Mouse (Mus musculus) megakaryocyte-erythroid progenitor cell, adult 5-6 weeks (primary cell): ENCODE data around the gene Nup188. TPM values are rescaled to one million over a fixed set of nuclear protein-coding genes. Genes with fewer than 3 reads are reported as not detected.
A peak's percentile ranks its signal among the peaks of the same experiment; 100 is the strongest.

Experiments used
- ATAC-seq: replicated peaks from 2 replicates; pipeline ENCODE4 v1.8.0; 2016; ENCODE audit warnings: mild to moderate bottlenecking, inconsistent platforms; ENCODE audit not compliant: severe bottlenecking, poor library complexity, low FRiP score, low TSS enrichment
- total RNA-seq, 2 experiments: library from RNA; stranded (forward) in 1 of 2; stranded (reverse) in 1 of 2; fragments of 200-1000, 215-1000 nt in 1 of 2; fragments of >200 nt in 1 of 2; fragmentation: Nextera tagmentation in 1 of 2; gene quantifications; 2 replicates each; pipeline ENCODE4 v1.2.3; 2014 to 2017

Gene Nup188
- total RNA-seq, 2 experiments from 2014 or later = 25.8 to 59.3 TPM

- no peak for ATAC-seq
These were observed 30.4 kb upstream of the Nup188 start for GRCm38 (mm10) chr2:30255631-30256395.

- no peak for ATAC-seq
These were observed 29.4 kb upstream of the Nup188 start for GRCm38 (mm10) chr2:30256616-30257350.

GRCm38 (mm10) chr2:30257699-30258460 is 28.3 kb upstream of the Nup188 start:
- ATAC-seq = no peak

- no peak for ATAC-seq
These were observed 27.6 kb upstream of the Nup188 start for GRCm38 (mm10) chr2:30258600-30258999.

GRCm38 (mm10) chr2:30259131-30260064 is 26.8 kb upstream of the Nup188 start:
- no peak for ATAC-seq

GRCm38 (mm10) chr2:30261064-30261736 is 25.0 kb upstream of the Nup188 start:
- no peak for ATAC-seq

- no peak for ATAC-seq
These were observed 24.0 kb upstream of the Nup188 start for GRCm38 (mm10) chr2:30261921-30262839.

- no peak for ATAC-seq
These were observed 23.3 kb upstream of the Nup188 start for GRCm38 (mm10) chr2:30262840-30263441.

- no peak for ATAC-seq
These were observed 22.4 kb upstream of the Nup188 start for GRCm38 (mm10) chr2:30263811-30264210.

GRCm38 (mm10) chr2:30264671-30265519 is 21.3 kb upstream of the Nup188 start:
- no peak for ATAC-seq

- ATAC-seq = no peak
These were observed 20.4 kb upstream of the Nup188 start, which contains the start of gene Phyhd1 for GRCm38 (mm10) chr2:30265767-30266253. TSS of gene Phyhd1 (plus strand) at chr2:30266203.

GRCm38 (mm10) chr2:30266392-30266941 is 19.7 kb upstream of the Nup188 start:
- peak; percentile 53; the same call in 1 of the 2 replicates for ATAC-seq

GRCm38 (mm10) chr2:30267466-30267865 is 18.7 kb upstream of the Nup188 start:
- no peak for ATAC-seq

- ATAC-seq = no peak
These were observed 17.8 kb upstream of the Nup188 start for GRCm38 (mm10) chr2:30268371-30268770.

- no peak for ATAC-seq
These were observed 16.8 kb upstream of the Nup188 start for GRCm38 (mm10) chr2:30269241-30269990.
